Mouse (Mus musculus): ENCODE measurements around the gene Megf11. TPM values are rescaled to one million over a fixed set of nuclear protein-coding genes. Genes with fewer than 3 reads are reported as not detected.

The Megf11 gene
- polyA plus RNA-seq, 1 experiment, result 6.2 TPM

DNA sequence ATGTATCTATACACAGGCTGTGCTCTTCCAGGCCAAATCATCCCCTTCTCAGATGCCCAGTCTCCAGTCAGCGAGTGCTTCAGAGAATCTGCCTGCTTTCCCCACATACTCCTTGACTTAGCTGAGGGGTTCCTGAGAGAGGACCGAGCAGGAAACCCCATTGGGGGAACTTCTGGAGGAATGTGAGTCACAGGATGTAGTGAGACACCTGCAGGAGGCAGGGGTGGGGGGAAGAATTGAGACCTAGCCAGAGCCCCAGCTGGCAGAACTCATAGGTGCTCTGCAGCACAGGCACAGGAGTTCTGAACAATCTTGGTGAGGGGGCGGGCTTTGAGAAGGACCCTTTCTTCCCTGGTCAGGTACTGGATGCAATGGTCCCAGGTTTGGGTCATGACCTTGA, 35.0 kb downstream of the Megf11 start:
- no peak overlapping the region for H3K27ac ChIP-seq (ENCODE audit: insufficient read depth, low read length)
- peaks cover 2% of the 10 kb centered on the region; the same call in 1 of the 2 replicates for H3K4me1 ChIP-seq (ENCODE audit: control insufficient read depth, insufficient read depth, low read length)
- TF ChIP-seq POLR2A (IDR thresholded peaks at IDR 0.05; ENCODE audit: extremely low read depth, insufficient read depth, low read length), result no peak
- no peak for TF ChIP-seq CTCF (IDR thresholded peaks at IDR 0.05; ENCODE audit: extremely low read depth, insufficient read depth, low read length)
- no peak overlapping the region for H3K4me3 ChIP-seq (ENCODE audit: insufficient read depth, low read length)

DNA sequence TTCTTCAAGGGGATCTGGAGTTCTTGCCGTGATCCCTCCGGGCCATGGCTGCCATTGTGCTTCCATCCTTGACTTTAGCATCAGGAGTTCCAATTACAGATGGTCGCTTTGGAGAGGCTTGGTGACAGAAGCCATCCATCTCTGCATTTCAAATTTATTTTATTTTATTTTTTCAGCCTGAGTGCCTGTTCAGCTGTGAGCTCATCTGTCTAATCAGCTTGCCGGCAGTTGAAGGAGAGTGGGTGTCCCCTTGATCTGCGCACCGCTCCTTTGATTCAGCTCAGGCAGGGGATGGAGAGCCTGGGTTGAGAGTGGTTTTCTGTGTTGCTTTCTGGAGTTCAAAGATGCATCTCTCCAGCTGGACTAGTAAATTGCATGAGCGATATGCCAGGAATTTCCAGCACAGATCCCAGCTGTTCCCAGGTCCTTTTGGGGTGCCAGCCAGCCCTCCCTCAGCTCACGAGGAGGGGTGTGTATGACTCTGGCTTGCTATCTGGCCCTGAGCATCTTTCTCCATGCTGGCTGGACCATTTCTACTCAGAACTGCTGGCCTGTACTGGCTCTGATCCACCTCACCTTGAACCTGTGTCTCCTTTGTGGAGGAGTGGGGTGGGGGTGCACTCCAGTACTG, 36.7 kb downstream of the Megf11 start:
- no peak overlapping the region for H3K27ac ChIP-seq (ENCODE audit: insufficient read depth, low read length)
- TF ChIP-seq POLR2A (IDR thresholded peaks at IDR 0.05; ENCODE audit: extremely low read depth, insufficient read depth, low read length), result no peak
- no peak for TF ChIP-seq CTCF (IDR thresholded peaks at IDR 0.05; ENCODE audit: extremely low read depth, insufficient read depth, low read length)
- no peak overlapping the region for H3K4me3 ChIP-seq (ENCODE audit: insufficient read depth, low read length)
- H3K4me1 ChIP-seq (ENCODE audit: control insufficient read depth, insufficient read depth, low read length), result peaks cover 2% of the 10 kb centered on the region; the same call in 1 of the 2 replicates

DNA sequence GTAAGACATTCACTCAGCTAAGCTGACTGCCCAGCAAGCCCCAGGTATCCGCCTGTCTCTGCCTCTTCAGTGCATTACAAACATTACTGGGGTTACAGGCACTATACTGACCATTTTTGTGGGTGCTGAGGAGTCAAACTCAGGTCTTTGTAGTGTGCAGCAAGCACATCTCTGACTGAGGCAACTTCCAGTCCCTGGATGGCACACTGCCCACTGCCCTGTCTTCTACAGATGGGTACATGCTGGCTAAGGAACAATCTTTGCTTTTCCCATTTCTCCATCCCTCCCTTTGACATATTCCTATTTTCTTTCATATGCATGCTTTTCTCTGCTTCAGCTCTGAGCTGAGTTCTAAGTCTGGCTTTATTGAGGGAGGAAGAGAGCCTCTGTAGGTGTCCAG, 38.5 kb downstream of the Megf11 start:
- H3K4me3 ChIP-seq (ENCODE audit: insufficient read depth, low read length), result no peak overlapping the region
- TF ChIP-seq CTCF (IDR thresholded peaks at IDR 0.05; ENCODE audit: extremely low read depth, insufficient read depth, low read length) (no peak), POLR2A (IDR thresholded peaks at IDR 0.05; ENCODE audit: extremely low read depth, insufficient read depth, low read length) (no peak)
- H3K27ac ChIP-seq (ENCODE audit: insufficient read depth, low read length), result no peak overlapping the region
- H3K4me1 ChIP-seq (ENCODE audit: control insufficient read depth, insufficient read depth, low read length), result peaks cover 2% of the 10 kb centered on the region; the same call in 1 of the 2 replicates

DNA sequence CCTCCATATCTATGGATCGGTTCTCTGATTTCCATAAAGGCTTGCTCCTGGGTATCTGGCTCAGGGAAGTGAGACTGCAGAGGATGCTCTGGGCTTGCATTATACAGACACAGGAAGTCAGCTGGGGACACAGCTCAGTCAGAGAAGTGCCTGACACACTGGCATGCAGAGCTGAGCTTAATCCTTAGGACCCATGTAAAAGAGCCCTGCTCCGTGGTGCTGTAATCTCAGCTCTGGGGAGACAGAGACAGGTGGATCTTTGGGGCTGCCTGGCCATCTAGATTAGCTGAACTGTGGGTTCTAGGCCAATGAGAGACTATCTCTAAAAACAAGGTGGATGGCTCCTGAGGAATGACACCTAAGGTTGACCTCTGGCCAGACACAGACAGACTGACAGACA, 50.7 kb downstream of the Megf11 start:
- no peak overlapping the region for H3K4me3 ChIP-seq (ENCODE audit: insufficient read depth, low read length)
- TF ChIP-seq CTCF (IDR thresholded peaks at IDR 0.05; ENCODE audit: extremely low read depth, insufficient read depth, low read length) (no peak), POLR2A (IDR thresholded peaks at IDR 0.05; ENCODE audit: extremely low read depth, insufficient read depth, low read length) (no peak)
- no peak overlapping the region for H3K27ac ChIP-seq (ENCODE audit: insufficient read depth, low read length)
- no peaks in the 10 kb centered on the region for H3K4me1 ChIP-seq (ENCODE audit: control insufficient read depth, insufficient read depth, low read length)

DNA sequence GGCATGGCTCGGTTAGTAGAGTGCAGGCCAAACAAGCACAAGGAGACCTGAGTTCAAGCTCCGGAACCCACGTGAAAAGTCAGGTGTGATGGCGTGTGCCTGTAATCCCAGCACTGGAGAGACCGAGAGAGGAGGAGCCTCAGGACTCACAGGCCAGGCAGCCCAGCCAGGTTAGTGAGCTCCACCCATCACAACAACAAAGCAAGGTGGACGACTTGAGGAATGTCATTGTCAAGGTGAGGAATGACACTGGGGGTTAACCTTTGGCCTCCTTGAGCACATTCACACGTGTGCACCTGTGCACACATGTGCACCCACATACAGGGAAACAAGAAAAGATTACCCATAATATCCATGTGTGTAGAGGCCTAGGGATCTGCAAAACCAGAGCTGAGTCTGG, 54.7 kb downstream of the Megf11 start:
- TF ChIP-seq CTCF (IDR thresholded peaks at IDR 0.05; ENCODE audit: extremely low read depth, insufficient read depth, low read length) (no peak), POLR2A (IDR thresholded peaks at IDR 0.05; ENCODE audit: extremely low read depth, insufficient read depth, low read length) (no peak)
- no peak overlapping the region for H3K27ac ChIP-seq (ENCODE audit: insufficient read depth, low read length)
- H3K4me1 ChIP-seq (ENCODE audit: control insufficient read depth, insufficient read depth, low read length), result no peaks in the 10 kb centered on the region
- H3K4me3 ChIP-seq (ENCODE audit: insufficient read depth, low read length), result no peak overlapping the region

DNA sequence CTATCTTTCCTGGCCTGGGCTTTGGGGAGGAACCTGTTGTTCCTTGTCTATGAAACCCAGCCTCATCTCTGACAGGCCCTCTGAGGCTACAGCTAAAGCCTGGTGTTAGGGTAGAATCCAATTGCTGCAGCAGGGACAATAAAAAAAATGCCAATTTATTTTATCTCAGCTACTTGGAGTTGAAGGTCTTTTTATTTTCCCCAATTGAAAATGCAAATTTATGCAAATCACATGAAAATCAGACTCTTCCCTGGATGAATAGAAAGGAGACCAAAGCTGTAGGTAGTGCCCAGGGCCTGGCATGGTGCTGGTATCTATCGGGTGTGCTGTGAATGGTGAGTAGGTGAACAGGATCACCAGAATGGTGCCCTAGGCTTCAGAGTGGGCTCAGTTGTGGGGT, 60.6 kb downstream of the Megf11 start:
- no peak overlapping the region for H3K27ac ChIP-seq (ENCODE audit: insufficient read depth, low read length)
- H3K4me1 ChIP-seq (ENCODE audit: control insufficient read depth, insufficient read depth, low read length), result no peaks in the 10 kb centered on the region
- H3K4me3 ChIP-seq (ENCODE audit: insufficient read depth, low read length), result no peak overlapping the region
- no peak for TF ChIP-seq POLR2A (IDR thresholded peaks at IDR 0.05; ENCODE audit: extremely low read depth, insufficient read depth, low read length)
- TF ChIP-seq CTCF (IDR thresholded peaks at IDR 0.05; ENCODE audit: extremely low read depth, insufficient read depth, low read length), result no peak

DNA sequence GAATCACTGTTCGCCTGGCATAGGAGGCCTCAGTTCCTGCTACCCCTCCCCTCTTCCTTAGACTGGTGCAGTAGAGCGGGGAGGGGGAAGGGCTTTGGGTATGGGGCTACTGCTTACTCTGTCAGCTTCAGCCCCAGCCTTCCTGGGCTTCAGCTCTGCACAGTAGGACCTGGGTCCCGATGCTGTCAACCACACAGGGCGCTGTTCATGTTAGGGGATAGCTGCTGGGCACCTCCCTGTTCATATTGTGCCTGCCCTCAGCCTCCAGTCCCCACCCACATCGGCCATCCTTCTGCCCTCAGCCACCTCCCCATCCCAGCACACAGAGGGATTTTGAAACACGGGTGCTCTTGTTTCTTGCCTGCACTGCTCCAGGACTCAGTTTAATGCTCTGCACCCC, 61.6 kb downstream of the Megf11 start:
- Histone ChIP-seq H3K4me1 (ENCODE audit: control insufficient read depth, insufficient read depth, low read length) (no peaks in the 10 kb centered on the region), H3K4me3 (ENCODE audit: insufficient read depth, low read length) (no peak overlapping the region), H3K27ac (ENCODE audit: insufficient read depth, low read length) (no peak overlapping the region)
- TF ChIP-seq POLR2A (IDR thresholded peaks at IDR 0.05; ENCODE audit: extremely low read depth, insufficient read depth, low read length) (no peak), CTCF (IDR thresholded peaks at IDR 0.05; ENCODE audit: extremely low read depth, insufficient read depth, low read length) (no peak)

DNA sequence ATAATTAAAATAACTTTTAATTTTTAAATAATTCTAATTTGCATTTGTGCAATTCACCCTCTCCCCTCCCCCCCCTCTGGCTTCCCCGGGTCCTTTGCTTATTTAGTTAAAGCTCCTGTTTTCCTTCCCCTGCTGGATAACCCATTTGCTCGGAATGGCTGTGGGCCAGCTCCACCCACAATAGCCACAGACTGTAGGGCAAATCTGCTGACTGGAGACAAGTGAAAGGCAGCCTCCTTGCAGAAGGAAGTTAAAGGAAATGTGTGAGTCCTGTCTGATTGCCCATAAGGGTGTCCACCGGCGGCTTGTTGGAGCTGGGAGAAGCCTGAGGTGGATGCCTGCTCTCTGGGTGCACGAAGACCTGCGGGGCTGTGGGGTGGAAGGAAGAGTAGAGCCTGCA, 62.1 kb downstream of the Megf11 start:
- no peak overlapping the region for H3K4me3 ChIP-seq (ENCODE audit: insufficient read depth, low read length)
- TF ChIP-seq CTCF (IDR thresholded peaks at IDR 0.05; ENCODE audit: extremely low read depth, insufficient read depth, low read length), result no peak
- no peak for TF ChIP-seq POLR2A (IDR thresholded peaks at IDR 0.05; ENCODE audit: extremely low read depth, insufficient read depth, low read length)
- no peaks in the 10 kb centered on the region for H3K4me1 ChIP-seq (ENCODE audit: control insufficient read depth, insufficient read depth, low read length)
- H3K27ac ChIP-seq (ENCODE audit: insufficient read depth, low read length), result no peak overlapping the region

DNA sequence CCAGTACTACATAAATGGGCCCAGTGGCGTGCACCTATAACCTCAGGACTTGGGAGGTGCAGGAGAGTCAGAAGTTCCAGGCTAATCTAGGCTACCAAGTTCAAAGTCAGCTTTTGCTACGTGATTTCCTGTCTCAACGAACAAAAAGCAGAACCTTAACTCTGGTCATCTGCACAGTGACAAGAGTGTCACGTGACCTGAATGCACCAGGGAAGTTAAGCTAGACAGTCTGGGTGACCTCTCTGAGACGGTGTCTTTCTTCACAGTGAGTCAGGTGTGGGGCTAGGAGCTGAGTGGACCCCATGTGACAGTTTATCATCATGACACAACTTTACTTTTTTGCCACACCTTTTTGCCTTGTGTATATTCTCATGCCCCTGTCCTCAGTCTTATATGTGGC, 67.3 kb downstream of the Megf11 start:
- no peak for TF ChIP-seq POLR2A (IDR thresholded peaks at IDR 0.05; ENCODE audit: extremely low read depth, insufficient read depth, low read length)
- no peak for TF ChIP-seq CTCF (IDR thresholded peaks at IDR 0.05; ENCODE audit: extremely low read depth, insufficient read depth, low read length)
- H3K4me1 ChIP-seq (ENCODE audit: control insufficient read depth, insufficient read depth, low read length), result no peaks in the 10 kb centered on the region
- no peak overlapping the region for H3K27ac ChIP-seq (ENCODE audit: insufficient read depth, low read length)
- H3K4me3 ChIP-seq (ENCODE audit: insufficient read depth, low read length), result no peak overlapping the region

DNA sequence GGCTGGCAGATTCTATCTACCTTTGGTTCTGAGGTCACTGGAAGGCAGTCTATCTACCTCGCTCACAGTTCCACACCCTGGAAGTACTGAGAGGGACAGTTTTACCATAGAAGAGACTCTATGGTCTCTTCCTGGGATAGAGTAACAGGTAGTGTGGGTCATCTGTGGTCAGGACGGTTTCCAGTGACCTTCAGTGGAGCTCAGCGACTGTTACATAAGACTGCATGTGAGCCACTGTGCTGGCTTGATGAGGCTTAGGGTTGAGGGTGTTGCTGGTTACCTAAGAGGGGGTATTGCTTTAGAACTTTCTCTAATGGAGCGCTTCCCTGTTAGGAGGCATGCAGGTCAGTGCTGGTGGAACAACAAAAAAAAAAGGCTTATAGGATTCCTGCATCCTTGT, 68.8 kb downstream of the Megf11 start:
- H3K27ac ChIP-seq (ENCODE audit: insufficient read depth, low read length), result no peak overlapping the region
- H3K4me1 ChIP-seq (ENCODE audit: control insufficient read depth, insufficient read depth, low read length), result no peaks in the 10 kb centered on the region
- H3K4me3 ChIP-seq (ENCODE audit: insufficient read depth, low read length), result no peak overlapping the region
- TF ChIP-seq CTCF (IDR thresholded peaks at IDR 0.05; ENCODE audit: extremely low read depth, insufficient read depth, low read length), result no peak
- no peak for TF ChIP-seq POLR2A (IDR thresholded peaks at IDR 0.05; ENCODE audit: extremely low read depth, insufficient read depth, low read length)
